26 mouse cellular contexts compared by ENCODE assay signal in genomic region chr6:114691530-114691929, GRCm38 (mm10). TPM values are rescaled to one million over a fixed set of nuclear protein-coding genes. Genes with fewer than 3 reads are reported as not detected.
DNase-seq lines count a peak whose midpoint lies in the region; ATAC-seq and TF ChIP-seq lines count a peak whose summit lies in the region.
"Had no signal": no experiment of that assay in that cellular context is flagged by ENCODE, and none has a peak within 500 bp of the region (broad histone marks: within the 10 kb centered on the region; RNA-seq: fewer than 3 reads in every experiment).

No protein-coding gene starts in this region.

- H3K36me3 ChIP-seq in forebrain, embryonic 13.5 days (ENCODE audit: poor library complexity, severe bottlenecking) = 0 out of 2 replicates have a peak, but pooled peaks cover 3% of the 10 kb centered on the region
- H3K36me3 ChIP-seq in forebrain, embryonic 11.5 days (ENCODE audit: control insufficient read depth, insufficient read depth, low read length) = no peaks in the 10 kb centered on the region
- H3K36me3 ChIP-seq in heart, embryonic 13.5 days = peaks cover 8% of the 10 kb centered on the region; the same call in 1 of the 2 replicates
- H3K36me3 ChIP-seq: forebrain, embryonic 12.5 days; heart, embryonic 10.5 days had no signal

- DNase-seq in forebrain, embryonic 11.5 days (ENCODE audit: low spot score) = no peak
- no peak for DNase-seq in heart, postnatal 36 days
- DNase-seq in kidney, adult 9 months = peak; percentile 14
- no peak for DNase-seq in kidney, adult 11 months
- peak; percentile 41 for DNase-seq in brain, embryonic 14.5 days (ENCODE audit: low read depth)
- DNase-seq: adrenal gland, adult 8-10 months; adrenal gland, postnatal 36 days; B cell, adult 2 months; cerebellum, adult 11 months; cerebellum, adult 8-10 months; cerebellum, postnatal 14 days; embryo, embryonic 11 days; gastrocnemius, postnatal 10 days; heart, adult 18-20 months; heart, postnatal 4 days had no signal

- TF ChIP-seq CTCF in brain, embryonic 14.5 days (IDR thresholded peaks at IDR 0.05; ENCODE audit: borderline replicate concordance, extremely low read depth, insufficient read depth, insufficient read length) = no peak

- no peaks in the 10 kb centered on the region for H3K9me3 ChIP-seq in forebrain, embryonic 13.5 days (replicated peaks)
- no peaks in the 10 kb centered on the region for H3K9me3 ChIP-seq in forebrain, embryonic 11.5 days (ENCODE audit: control insufficient read depth, low read length)
- no peaks in the 10 kb centered on the region for H3K9me3 ChIP-seq in heart, embryonic 13.5 days
- H3K9me3 ChIP-seq: embryonic facial prominence, embryonic 15.5 days; forebrain, embryonic 12.5 days; G1E; heart, embryonic 10.5 days had no signal

- no peaks in the 10 kb centered on the region for H3K27me3 ChIP-seq in forebrain, embryonic 13.5 days
- H3K27me3 ChIP-seq in forebrain, embryonic 11.5 days (ENCODE audit: control insufficient read depth, insufficient read depth, low read length) = no peaks in the 10 kb centered on the region
- no peaks in the 10 kb centered on the region for H3K27me3 ChIP-seq in heart, embryonic 13.5 days (replicated peaks)
- H3K27me3 ChIP-seq: embryonic facial prominence, embryonic 15.5 days; forebrain, embryonic 12.5 days had no signal

- no peak overlapping the region for H3K4me3 ChIP-seq in forebrain, embryonic 13.5 days
- H3K4me3 ChIP-seq in forebrain, embryonic 11.5 days (ENCODE audit: low read depth, low read length) = no peak overlapping the region
- no peak overlapping the region for H3K4me3 ChIP-seq in heart, embryonic 13.5 days
- H3K4me3 ChIP-seq: embryonic facial prominence, embryonic 15.5 days; erythroblast, embryonic 14.5 days; forebrain, embryonic 12.5 days; heart, embryonic 10.5 days had no signal

- no peak overlapping the region for H3K9ac ChIP-seq in forebrain, embryonic 13.5 days
- no peak overlapping the region for H3K9ac ChIP-seq in forebrain, embryonic 11.5 days (ENCODE audit: low read length)
- H3K9ac ChIP-seq in heart, embryonic 13.5 days = 0 out of 2 replicates have a peak overlapping the region, but pooled peaks have one; percentile 24
- H3K9ac ChIP-seq: embryonic facial prominence, embryonic 15.5 days; forebrain, embryonic 12.5 days; hindbrain, embryonic 14.5 days had no signal

- no peak overlapping the region for H3K27ac ChIP-seq in forebrain, embryonic 13.5 days
- no peak overlapping the region for H3K27ac ChIP-seq in forebrain, embryonic 11.5 days (ENCODE audit: low read depth, low read length)
- H3K27ac ChIP-seq in heart, embryonic 13.5 days (replicated peaks) = 0 out of 2 replicates have a peak overlapping the region, but pooled peaks have one; percentile 53
- H3K27ac ChIP-seq: embryonic facial prominence, embryonic 15.5 days; heart, embryonic 10.5 days; hindbrain, embryonic 14.5 days had no signal

- 79% methylated on average over 6 of the region's 6 CpGs for WGBS in forebrain, embryonic 13.5 days
- 87% methylated on average over 6 of the region's 6 CpGs for whole genome bisulfite sequencing in forebrain, embryonic 11.5 days
- WGBS in heart, embryonic 13.5 days = 83% methylated on average over 6 of the region's 6 CpGs

- ATAC-seq in forebrain, embryonic 13.5 days = 0 out of 2 replicates have a peak, but pooled peaks have one; percentile 16
- no peak for ATAC-seq in forebrain, embryonic 11.5 days (replicated peaks; ENCODE audit: low FRiP score)
- ATAC-seq in heart, embryonic 13.5 days (ENCODE audit: extremely low read depth, insufficient number of reproducible peaks, low FRiP score, low TSS enrichment) = no peak
- ATAC-seq: CD4-positive, CD25-positive, alpha-beta regulatory T cell, adult 4 months; inflammation-experienced regulatory T-cells, adult 6 months; intestine, postnatal 0 days had no signal

- H3K4me1 ChIP-seq in forebrain, embryonic 13.5 days = peaks cover 20% of the 10 kb centered on the region
- no peaks in the 10 kb centered on the region for H3K4me1 ChIP-seq in forebrain, embryonic 11.5 days (replicated peaks; ENCODE audit: control insufficient read depth, insufficient read depth, low read length)
- H3K4me1 ChIP-seq in heart, embryonic 13.5 days = peaks cover 62% of the 10 kb centered on the region
- H3K4me1 ChIP-seq: embryonic facial prominence, embryonic 15.5 days had no signal

- no peak for TF ChIP-seq POLR2A in brain, embryonic 14.5 days (IDR thresholded peaks at IDR 0.05; ENCODE audit: borderline replicate concordance, extremely low read depth, insufficient read depth, insufficient read length, poor library complexity, severe bottlenecking)

- no peak overlapping the region for H3K4me2 ChIP-seq in forebrain, embryonic 13.5 days
- no peak overlapping the region for H3K4me2 ChIP-seq in forebrain, embryonic 11.5 days (ENCODE audit: low read depth, low read length, severe bottlenecking)
- H3K4me2 ChIP-seq in heart, embryonic 13.5 days = no peak overlapping the region
- H3K4me2 ChIP-seq: embryonic facial prominence, embryonic 15.5 days; forebrain, embryonic 12.5 days; hindbrain, embryonic 14.5 days had no signal

- intact Hi-C loops in heart, postnatal 36 days (cut with DNase I) = no loop called here

RNA-seq across cellular contexts. Expression of gene Atg7, which starts 48.6 kb away (rescaled TPM):
- polyA plus RNA-seq in forebrain, embryonic 13.5 days (2015; fragmentation: Nextera tagmentation; extraction: Ambion mirVana) = 18.3 and 18.5 TPM in 2 replicates
- polyA plus RNA-seq in forebrain, embryonic 11.5 days (2014; fragmentation: Nextera tagmentation; extraction: Ambion mirVana) = 20.3 and 22.0 TPM in 2 replicates
- polyA plus RNA-seq in heart, embryonic 13.5 days (2015; fragmentation: Nextera tagmentation; extraction: Ambion mirVana) = 17.0 and 17.5 TPM in 2 replicates
- total RNA-seq in heart, postnatal 36 days (2021) = 10 to 100 TPM; 10.4 to 14.7 TPM
- 13.8 and 15.2 TPM in 2 replicates for polyA plus RNA-seq in brain, embryonic 14.5 days (2012; rRNA removed)

Comparison
In these comparisons a context has a peak if more than half of its experiments do, and no peak if none do; other contexts are left out.
1. DNase-seq: peak in kidney, adult 9 months (single experiment) and brain, embryonic 14.5 days (single experiment); none in forebrain, embryonic 11.5 days (single experiment), heart, postnatal 36 days (0 of 2) and kidney, adult 11 months (single experiment).